Mouse (Mus musculus): ENCODE data around the gene Ace. TPM values are rescaled to one million over a fixed set of nuclear protein-coding genes. Genes with fewer than 3 reads are reported as not detected.
A peak's percentile ranks its signal among the peaks of the same experiment; 100 is the strongest.

Gene Ace
- total RNA-seq, 2 experiments from 2014 or later, result 8.1 to 9.8 TPM

DNA sequence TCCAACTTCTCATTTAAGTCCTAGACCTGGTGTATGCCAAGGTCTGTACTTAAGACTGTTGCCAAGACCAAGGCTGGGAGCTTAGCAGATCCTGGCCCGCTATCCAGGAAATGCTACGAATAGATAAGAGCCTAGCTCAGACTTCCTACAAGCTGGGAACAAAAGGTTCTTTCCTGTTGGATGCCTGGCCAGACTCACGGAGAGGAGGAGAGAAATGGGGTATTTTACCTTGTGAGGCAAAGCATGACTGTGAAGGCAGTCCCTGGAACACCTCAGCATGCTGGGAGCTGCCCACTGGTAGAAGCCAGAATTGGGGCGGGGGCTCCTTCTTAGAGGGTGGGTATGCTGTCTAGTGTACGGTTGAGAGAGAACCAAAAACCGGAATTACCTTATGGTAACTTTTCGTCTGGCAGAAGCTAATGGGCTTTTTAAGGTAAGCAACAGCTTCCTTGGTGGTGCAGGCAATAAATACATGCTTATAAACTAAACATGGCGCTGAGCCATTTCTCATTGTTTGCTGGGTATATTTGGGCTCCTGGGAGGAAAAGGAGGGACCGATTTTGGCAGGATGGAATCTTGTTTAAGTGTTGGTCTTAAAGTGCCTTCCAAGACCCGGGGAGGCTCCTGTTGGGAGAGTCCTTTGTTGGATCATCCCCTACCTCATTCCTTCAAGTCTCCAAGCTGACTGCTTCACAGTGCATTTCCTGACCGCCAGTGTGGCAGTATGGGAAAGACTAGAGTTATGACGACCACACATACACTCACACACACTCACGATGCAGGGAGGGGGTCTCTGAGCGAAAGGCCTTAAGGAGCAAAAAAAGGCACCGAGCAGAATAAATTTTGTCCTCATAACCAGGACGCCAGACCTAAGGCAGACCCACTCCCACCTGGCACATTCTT is 22.7 kb upstream of the Ace start:
- intact Hi-C loops (cut with DNase I), result no loop called here
- no peak for DNase-seq

DNA sequence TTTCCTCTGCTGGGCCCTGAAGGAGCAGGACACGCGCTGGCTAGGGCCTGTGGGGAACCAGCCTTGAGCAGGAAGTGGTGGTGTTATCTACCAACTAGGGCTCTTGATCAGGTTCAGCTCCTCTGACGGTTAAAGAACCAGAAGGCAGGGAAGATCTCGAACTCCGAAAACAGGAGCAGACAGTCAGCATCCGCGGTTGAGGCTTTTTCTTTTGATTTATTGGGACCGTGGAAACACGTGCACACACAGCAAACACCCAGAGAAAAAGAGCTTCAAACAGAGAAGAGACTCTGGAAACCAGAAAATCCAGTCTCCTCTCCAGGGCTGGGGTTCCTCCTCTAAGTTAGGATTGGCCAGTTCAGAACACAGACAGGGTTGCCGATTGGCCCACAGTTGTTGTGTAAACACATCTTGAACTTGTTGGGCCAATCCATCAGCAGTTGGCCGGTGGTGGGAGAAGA is 21.0 kb upstream of the Ace start:
- no peak for DNase-seq
- intact Hi-C loops (cut with DNase I), result no loop called here

DNA sequence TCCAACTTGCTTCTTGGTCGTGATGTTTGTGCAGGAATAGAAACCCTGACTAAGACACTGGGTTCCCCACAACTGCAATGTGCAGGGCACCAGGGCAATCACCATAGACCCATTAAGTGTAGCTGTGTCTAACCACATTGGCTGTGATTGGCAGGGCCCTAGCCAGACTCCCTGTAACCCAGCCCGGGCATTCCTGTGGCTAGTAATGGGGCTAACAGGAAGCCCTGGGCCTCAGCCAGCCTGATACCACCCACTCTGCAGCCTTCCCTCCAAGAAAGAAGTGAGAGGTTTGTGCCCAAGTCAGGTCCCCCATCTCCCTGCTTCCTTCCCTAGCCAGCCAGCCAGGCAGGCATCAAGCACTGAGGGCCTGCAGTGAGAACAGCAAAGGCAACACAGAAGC is 19.5 kb upstream of the Ace start:
- intact Hi-C loops (cut with DNase I), result no loop called here
- DNase-seq, result no peak

DNA sequence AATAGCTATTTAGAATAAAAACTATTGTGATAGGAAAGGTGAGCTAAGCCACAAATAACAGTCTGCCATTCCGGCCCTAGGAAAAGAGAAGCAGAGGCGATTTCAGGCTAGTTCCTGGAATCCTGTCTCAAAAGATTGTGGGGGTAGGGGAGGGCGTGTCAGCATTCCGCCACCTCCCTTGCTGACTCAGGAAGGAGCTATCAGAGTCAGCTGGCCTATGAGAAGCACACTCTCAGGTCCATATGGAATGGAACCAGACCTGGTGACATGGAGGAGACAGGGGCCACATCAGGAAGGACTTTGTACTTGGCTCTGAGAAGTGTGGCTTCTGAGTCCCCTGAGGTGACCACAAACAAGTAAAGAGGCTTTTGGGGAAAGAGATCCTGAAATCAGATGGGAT is 17.2 kb upstream of the Ace start:
- intact Hi-C loops (cut with DNase I), result no loop called here
- DNase-seq, result no peak

DNA sequence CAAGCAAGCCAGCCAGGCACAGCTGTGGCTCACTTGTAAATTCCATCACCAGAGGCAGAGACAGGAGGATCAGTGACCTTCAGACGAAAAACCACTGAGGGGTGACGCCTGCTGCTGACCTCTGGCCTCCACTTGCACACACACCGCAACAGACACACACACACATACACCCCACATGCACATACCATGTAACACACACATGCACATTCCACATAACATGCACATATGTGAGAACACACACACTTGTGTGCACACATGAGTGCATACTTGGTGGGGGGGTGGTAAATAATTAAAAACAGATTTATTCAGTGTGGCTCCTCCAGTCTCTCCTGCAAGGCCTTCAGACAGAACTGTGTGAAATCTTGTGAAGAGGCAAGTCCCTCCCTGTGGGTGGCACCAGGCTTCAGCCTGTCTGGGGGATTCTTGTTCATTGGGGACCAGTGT is 16.1 kb upstream of the Ace start:
- intact Hi-C loops (cut with DNase I), result no loop called here
- no peak for DNase-seq

DNA sequence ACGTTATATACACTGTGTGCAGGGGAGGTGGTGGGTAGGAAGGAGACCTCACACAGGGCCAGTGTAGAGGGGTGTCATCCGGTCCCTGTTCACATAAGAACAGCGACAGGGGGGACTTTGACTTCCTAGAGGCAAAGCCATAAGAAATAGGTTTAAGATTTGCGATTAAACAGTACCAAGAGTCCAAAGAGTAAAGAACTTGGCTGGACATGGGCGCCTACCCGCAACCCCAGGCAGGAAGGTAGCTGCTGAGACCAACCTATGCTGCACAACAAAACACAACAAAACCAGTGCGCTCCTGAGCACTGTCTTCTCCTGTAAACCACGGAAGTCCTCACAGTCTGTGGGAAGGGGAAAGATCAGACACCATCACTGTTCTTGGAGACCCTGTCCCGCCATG is 15.6 kb upstream of the Ace start:
- no peak for DNase-seq
- intact Hi-C loops (cut with DNase I), result no loop called here

DNA sequence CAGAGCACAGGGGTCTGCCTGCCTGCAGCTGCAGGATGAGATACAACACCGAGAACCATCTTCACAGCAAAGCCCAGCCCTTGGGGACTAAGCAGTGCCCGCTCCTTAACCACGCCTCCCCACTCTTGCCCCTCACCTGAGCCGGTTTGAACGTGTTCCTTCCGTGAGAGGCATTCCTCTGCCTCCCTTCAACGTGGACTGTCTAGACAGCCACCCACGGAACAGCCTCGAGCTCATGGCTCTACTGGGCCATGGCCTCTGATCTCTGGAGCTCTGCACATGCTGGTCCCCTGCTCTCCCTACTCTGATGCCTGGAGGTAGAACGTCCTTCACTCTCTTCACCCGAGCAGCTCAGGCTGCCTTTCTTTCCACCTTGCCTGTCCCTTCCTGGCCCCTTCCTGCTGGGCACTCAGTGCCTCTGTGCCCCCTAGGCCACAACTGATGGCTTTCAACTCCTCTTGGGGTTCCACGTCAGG is 14.8 kb upstream of the Ace start, which contains the start of gene Cyb561:
TSS of gene Cyb561 (minus strand) at position 426 of the 476 bp plus-strand sequence.
- DNase-seq, result no peak
- intact Hi-C loops (cut with DNase I), result no loop called here

DNA sequence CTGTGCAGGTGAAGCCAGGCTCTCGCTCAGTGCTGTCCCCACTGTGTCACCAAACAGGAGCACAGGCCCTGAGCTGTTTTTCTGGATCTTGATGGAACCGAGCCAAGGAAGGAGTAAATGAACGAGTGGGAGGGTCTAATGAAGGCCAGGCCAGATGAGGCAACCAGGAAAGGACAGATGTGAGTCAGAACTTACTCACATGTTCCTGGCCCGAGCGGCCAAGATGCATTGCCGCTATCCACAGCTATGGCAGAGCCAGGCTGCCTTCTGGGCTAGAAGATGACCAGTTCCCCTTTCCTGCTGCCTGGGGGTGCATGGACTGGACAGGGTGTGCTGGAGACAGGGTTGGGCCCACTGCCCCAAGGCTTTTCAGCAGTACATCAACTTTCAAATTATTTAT is 14.3 kb upstream of the Ace start:
- intact Hi-C loops (cut with DNase I), result no loop called here
- no peak for DNase-seq

DNA sequence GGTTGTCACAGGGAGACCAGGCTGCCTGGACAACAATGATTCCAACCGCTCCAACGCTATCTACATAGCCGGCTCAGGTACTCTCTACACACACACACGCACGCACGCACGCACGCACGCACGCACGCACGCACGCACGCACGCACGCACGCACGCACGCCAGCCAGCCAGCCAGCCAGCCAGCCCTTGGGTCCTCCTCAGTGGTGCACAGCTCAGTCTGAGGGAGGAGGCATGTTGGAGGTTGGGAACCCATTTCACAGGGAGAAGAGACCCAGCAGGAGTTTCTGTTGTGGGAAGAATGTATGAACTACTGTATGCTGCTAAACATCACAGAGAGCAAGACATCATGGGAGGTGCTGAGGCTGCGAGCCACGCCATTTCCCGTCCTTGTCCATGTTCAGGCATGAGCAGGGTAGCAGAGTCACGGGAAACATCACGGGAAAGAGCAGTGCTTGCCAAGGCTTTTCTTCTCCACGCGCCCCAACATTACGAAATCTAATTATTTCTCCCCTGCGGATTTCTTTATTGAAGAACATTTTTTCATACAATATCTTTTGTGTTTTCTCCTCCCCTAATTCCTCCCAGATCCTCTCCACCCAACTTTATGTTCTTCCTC is 11.8 kb upstream of the Ace start:
- intact Hi-C loops (cut with DNase I), result no loop called here
- no peak for DNase-seq

DNA sequence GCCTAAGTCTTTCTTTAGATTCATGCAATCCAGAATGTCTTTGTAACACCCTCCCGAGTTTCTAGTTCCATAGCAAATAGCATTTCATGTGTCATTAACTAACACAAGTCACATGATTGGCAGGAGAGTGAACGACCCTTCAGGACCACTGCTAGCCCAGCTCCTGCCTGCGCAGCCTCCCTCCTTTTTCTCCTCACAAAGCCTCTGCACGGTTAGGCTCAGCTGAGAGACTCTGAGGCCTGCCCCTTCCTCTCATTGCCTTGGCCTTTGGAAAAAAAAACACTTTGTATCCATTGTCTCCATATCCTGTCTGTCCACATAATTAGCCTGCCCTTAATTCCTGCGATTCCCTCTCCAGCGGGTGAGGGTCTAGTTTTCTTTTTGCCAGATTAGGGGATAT is 10.2 kb upstream of the Ace start:
- no peak for DNase-seq
- intact Hi-C loops (cut with DNase I), result no loop called here

DNA sequence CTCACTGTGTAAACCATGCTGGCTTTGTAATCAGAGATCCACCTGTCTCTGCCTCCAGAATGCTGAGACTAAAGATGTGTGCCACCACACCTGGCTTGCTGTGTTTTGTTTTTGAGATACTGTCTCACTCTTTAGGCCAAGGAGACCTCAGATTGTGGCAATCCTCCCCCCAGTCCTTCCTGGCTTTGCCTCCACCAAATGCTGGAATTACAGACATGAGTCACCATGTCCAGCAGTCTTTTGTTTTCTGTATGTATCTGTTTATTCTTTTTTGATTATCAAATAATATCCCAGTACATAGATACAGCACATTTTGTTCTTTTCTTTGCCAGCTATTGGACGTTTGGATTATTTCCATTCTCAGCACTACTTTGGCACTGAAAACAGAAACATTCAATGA is 9.2 kb upstream of the Ace start:
- DNase-seq, result no peak
- intact Hi-C loops (cut with DNase I), result no loop called here

DNA sequence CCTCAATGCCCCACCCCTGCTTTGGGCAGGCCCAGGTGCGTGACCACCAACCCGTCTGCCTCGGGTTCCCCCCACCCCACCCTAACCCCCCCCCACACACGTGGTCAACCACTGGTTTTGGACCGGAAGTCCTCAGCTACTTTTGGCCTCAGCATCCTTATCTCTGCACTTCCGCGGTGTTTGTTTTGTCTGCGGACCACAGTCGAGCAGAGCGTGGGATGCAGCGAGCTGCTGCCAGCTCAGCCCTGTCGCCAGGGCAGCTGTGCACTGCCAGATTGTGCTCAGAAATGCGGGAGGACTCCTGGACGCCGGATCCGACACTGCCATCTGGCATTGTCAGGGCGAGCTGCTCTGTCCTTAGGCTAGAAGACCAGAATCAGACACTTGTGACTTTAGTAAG is 8.4 kb upstream of the Ace start:
- peak; percentile 76 for DNase-seq
- intact Hi-C loops (cut with DNase I), result no loop called here

DNA sequence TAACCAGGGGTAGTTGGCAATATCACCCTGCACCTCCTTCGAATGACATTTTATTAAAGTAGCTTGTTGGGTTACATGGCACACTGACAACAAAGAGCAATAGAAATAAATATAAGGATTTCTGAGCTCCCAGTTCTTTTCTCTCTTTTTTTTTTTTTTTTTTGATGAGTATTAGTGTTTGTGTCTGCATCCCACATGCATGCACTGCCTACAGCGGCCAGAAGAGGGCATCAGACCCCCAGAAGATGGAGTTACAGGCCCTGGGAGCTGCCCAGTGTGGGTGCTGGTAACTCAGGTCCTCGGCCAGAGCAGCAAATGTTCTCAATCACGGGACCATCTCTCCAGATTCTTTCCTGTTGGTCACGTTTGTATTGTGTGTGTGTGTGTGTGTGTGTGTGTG is 3.1 kb upstream of the Ace start:
- intact Hi-C loops (cut with DNase I), result no loop called here
- DNase-seq, result no peak

DNA sequence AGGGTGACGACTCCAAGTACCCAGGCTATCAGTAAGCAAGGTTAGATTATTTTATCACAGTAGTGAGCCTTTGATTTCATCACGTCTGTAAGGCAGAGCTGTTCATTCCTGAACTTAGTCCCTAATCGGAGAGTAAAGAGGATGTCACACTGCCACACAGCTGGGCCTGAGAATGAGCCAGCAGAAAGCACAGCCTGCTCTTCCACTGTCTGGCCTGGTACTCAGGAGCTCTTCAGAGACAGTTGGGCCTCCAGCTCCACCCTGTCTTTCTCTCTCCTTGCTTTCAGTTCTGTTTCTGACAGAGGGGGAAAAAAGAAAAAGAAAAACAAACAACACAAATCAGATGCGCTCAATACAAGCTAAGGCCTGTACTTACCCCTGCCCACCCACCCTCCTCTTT is 1.5 kb upstream of the Ace start:
- intact Hi-C loops (cut with DNase I), result no loop called here
- DNase-seq, result no peak

DNA sequence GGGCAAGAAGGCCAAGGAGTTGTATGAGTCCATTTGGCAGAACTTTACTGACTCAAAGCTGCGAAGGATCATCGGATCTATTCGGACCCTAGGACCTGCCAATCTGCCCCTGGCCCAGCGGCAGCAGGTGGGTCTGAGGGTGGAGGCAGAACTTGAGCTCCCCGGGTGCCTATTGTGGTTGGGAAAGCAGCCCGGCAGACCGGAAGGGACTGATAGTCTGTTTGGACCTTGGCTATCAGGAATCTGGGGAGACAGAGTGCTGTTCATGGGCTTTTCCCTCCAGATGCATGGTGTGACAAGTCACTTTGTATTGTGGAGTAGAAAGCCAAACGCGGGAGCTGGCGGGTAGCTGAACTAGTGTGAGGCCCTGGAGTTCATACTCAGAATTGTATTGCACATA is 1.2 kb downstream of the Ace start:
- no peak for DNase-seq
- intact Hi-C loops (cut with DNase I), result no loop called here

DNA sequence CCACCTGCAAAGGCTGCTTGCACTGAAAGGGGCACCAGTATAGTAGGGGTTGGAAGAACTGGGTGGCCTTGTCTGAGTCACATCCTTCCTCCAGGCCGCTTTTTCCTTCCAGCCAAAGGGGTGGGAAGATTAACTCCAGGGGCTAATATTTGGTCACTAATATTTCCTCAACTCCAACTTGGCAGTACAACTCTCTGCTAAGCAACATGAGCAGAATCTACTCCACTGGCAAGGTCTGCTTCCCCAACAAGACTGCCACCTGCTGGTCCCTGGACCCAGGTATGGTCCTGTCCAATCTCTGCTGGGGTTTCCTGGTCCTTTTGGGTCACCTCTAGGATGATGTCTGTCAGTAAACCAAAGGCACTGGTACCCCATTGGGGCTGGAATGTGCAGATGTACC is 1.8 kb downstream of the Ace start:
- peak; percentile 36 for DNase-seq
- intact Hi-C loops (cut with DNase I), result no loop called here

DNA sequence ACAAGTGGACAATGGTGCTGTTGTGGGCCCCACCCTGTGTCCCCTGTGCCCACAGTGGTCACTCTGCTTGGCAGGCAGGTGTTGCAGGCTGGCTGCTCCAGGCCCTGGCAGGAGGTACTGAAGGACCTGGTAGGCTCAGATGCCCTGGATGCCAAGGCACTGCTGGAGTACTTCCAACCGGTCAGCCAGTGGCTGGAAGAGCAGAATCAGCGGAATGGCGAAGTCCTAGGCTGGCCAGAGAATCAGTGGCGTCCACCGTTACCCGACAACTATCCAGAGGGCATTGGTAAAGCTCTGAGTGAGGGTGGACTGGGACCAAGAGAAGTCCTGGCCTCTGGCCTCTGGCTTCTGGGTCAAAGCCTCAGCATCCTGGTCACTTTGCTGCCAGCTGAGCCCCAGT is 6.8 kb downstream of the Ace start:
- peak; percentile 39 for DNase-seq
- intact Hi-C loops (cut with DNase I), result no loop called here

DNA sequence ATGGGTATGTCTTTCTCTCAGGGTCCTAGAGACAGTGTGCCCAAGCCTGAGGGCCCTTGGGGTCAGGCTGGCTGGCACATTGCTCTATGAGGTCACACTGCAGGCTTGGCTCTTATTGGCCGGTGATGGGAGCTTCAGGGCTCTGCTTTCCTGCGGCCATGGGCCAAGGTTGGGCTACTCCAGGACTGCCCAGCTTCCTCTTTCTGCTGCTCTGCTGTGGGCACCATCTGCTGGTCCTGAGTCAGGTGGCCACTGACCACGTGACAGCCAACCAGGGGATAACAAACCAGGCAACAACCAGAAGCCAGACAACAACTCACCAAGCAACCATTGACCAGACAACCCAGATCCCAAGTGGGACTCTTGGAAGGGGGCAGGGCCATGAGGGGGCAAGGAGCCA is 7.3 kb downstream of the Ace start:
- DNase-seq, result no peak
- intact Hi-C loops (cut with DNase I), result no loop called here

DNA sequence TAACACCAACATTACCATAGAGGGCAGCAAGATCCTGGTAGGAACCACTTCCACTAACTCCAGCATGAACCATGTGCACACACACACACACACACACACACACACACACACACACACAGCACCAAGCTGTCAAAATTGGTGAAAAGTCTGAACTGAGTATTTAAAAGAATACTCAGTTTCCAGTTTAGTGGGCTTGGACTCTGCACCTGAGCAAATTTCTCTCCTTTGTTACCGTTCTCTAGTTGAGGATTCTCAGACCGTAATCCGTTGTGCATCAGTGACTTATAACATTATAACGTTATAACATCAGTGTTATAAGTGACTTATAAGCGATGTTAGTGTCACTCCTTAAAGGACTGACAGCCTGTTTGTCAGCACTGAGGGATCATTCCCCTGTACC is 7.9 kb downstream of the Ace start:
- intact Hi-C loops (cut with DNase I), result no loop called here
- no peak for DNase-seq

DNA sequence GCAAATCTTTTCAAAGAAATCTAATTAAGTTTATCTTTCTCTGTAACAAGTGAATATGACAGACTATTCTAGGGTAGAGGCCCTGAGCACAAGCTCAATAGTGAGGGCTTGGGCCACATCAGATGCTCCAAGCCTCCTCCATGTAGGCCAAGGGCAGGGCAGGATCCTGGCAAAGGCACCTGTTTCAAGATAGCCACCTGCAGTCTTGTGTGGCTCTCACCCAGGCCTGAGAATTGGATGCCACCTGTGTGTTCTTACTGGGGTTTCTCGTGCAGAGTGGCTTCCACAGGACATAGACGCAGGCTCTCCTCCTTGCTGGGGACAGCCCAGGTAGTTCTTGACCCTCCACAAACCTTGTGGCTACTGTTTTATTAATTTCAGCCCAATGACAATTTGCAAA is 10.5 kb downstream of the Ace start:
- DNase-seq, result no peak
- intact Hi-C loops (cut with DNase I), result no loop called here

DNA sequence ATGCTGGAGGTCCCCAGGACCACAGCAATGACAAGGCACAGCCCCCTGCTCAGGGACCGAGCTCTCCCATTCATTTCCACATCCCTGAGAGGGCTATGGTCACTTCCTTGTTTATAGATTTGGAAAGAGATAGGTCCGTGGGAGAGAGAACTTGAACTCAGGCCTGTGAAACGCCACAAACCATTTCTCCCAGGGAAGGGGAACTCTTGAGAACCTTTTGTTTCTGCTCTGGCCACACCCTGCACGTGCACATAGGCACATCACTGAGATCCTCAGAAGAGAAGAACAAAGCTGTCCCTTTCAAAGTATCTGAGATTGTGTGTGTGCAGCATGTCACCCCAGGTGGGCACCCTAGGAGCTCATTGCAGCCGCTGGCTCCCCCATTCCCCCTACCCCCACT is 10.9 kb downstream of the Ace start:
- intact Hi-C loops (cut with DNase I), result no loop called here
- DNase-seq, result no peak

DNA sequence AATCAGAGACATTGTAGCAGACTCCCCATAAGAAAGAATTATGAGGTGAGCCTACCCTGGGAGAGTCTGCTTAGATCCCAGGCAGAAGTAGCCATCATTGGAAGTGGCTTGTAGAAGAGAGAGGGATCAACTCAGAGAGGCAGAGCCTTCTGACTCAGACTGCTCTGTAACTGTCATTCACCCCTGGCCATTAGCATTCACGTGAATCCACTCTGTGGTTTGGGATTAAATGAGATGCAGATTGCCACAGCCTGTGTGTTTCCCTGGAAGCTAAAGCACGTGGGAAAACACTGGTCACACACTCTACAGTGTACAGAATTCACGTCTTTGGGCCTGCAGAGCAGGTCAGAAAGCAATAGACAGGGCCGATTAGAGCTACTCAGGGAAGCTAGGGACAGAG is 16.7 kb downstream of the Ace start:
- DNase-seq, result no peak

More for the DNA sequence above, 16.7 kb downstream of the Ace start:
- intact Hi-C loops (cut with DNase I), result no loop called here

Measured in left cerebral cortex, postnatal 4 days (tissue).